Mouse (Mus musculus): ENCODE measurements around the gene Hist1h1d. TPM values are rescaled to one million over a fixed set of nuclear protein-coding genes. Genes with fewer than 3 reads are reported as not detected.
"Not testable (repeated sequence)": the region's sequence is repeated elsewhere in the genome, so short reads cannot be mapped to it uniquely, and the experiment has no call there.

The Hist1h1d gene
- polyA plus RNA-seq, 1 experiment: 0.30 TPM

DNA sequence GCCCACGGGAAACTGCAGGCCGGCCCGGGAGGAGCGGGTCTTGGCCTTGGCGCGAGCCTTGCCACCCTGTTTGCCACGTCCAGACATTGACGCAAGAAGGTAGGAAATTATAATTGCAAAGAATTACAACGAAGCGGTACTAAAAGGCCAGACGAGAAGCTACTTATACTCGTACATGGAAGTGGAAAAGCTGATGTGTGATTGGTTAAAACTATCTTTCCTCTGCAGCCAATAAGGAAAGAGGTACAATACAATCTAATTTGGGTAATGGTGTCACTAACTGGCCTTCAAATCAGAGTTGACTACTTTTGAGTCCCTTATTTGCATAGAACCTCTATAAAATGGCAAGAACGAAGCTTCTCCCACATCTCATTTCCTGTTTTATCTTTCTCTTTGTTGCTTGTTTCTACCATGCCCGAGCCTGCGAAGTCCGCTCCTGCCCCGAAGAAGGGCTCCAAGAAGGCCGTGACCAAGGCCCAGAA is 18.0 kb downstream of the Hist1h1d start, which contains the start of the genes Hist1h2ae and Hist1h2bg:
Hist1h2ae (minus strand) TSS at position 199 of the 482 bp plus-strand sequence.
Hist1h2bg (plus strand) TSS at position 375 of the 482 bp plus-strand sequence.
- peak; percentile 48 to 91 for DNase-seq (ENCODE audit: low read depth in 1 of 2, low spot score in 2 of 2)
- H3K4me3 ChIP-seq (ENCODE audit: extremely low read depth, insufficient read depth, insufficient read length): peak within 1 kb of the TSS; percentile 61
- under 1% methylated on average over 18 of the region's 18 CpGs for WGBS
- no peaks in the 10 kb centered on the region for H3K4me1 ChIP-seq (ENCODE audit: control insufficient read depth, insufficient read depth, insufficient read length)
- TF ChIP-seq POLR2A (IDR thresholded peaks at IDR 0.05; ENCODE audit: low read depth, low read length): no peak; the same call in 1 of the 2 replicates
- H3K27ac ChIP-seq (ENCODE audit: insufficient read depth, low read length): peak within 1 kb of the TSS; percentile 99
- H3K36me3 ChIP-seq (ENCODE audit: control insufficient read depth, insufficient read depth, low read length): no peaks in the 10 kb centered on the region
- no peaks in the 10 kb centered on the region for H3K27me3 ChIP-seq (ENCODE audit: control insufficient read depth, insufficient read depth, low read length)

DNA sequence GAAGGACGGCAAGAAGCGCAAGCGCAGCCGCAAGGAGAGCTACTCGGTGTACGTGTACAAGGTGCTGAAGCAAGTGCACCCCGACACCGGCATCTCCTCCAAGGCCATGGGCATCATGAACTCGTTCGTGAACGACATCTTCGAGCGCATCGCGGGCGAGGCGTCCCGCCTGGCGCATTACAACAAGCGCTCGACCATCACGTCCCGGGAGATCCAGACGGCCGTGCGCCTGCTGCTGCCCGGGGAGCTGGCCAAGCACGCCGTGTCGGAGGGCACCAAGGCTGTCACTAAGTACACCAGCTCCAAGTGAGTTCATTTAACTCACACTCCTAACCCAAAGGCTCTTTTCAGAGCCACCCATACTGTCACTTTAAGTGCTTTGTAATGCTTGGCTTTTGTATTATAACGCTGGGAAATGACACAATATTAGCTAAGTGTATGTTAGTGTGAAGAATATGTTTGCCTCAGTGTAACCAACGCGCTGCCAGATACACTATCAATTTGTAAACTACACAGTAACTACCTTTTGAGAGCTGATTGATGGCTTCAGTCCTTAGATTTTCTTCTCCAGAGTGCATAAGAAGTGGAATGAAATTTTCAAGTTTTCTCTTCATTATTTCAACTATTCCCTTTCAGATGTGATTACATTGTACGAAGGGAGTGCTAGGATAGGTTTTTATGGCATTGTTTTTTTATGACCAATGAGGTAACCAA is 18.6 kb downstream of the Hist1h1d start:
- H3K4me1 ChIP-seq (ENCODE audit: control insufficient read depth, insufficient read depth, insufficient read length); DNase-seq (ENCODE audit: low read depth in 1 of 2, low spot score in 2 of 2); H3K27me3 ChIP-seq (ENCODE audit: control insufficient read depth, insufficient read depth, low read length); H3K36me3 ChIP-seq (ENCODE audit: control insufficient read depth, insufficient read depth, low read length): not testable (repeated sequence)
- peak overlapping the region; percentile 92 for H3K27ac ChIP-seq (ENCODE audit: insufficient read depth, low read length)
- H3K4me3 ChIP-seq (ENCODE audit: extremely low read depth, insufficient read depth, insufficient read length): peak overlapping the region; percentile 54
- WGBS: under 1% methylated on average over 17 of the region's 34 CpGs

DNA sequence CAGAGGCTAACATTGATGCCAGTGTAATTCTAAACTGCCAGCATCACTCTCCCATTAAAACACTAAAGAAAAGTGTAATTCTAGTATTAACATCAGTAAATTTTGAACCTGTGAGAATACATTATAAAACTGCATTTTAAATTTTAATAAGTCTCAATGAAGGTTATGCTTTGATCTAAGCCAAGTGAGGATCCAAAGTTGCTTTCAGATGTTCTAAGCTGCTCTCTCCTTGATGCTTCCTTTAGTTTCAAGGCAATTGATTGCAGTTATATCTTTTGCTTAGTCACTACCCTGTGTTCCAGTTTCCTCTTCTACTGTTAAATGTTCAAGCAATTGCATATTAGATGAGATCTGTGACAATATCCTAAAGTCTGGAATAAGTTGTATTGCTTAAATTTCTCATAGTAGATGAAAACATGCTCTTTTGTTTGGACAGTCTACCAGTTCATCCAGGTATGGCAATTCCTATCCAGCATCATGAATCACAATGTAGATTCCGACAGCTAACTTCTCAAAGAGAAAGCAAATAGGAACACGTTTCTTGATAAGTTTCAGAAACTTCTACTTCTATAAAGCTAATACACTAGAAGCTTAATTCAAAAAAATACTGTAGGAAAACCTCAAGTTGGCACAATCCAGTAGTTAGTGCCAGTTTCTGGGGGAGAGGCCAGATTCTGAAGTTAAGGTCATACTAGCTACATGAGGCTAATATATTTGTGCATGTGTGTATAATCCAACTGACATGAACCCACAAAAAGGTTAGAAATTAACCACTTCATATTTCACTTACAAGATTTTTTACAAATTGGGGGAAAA is 19.4 kb downstream of the Hist1h1d start:
- Histone ChIP-seq H3K27me3 (ENCODE audit: control insufficient read depth, insufficient read depth, low read length) (no peaks in the 10 kb centered on the region), H3K36me3 (ENCODE audit: control insufficient read depth, insufficient read depth, low read length) (no peaks in the 10 kb centered on the region), H3K27ac (ENCODE audit: insufficient read depth, low read length) (no peak overlapping the region), H3K4me1 (ENCODE audit: control insufficient read depth, insufficient read depth, insufficient read length) (peaks cover 2% of the 10 kb centered on the region; the same call in 1 of the 2 replicates), H3K4me3 (ENCODE audit: extremely low read depth, insufficient read depth, insufficient read length) (peak overlapping the region; percentile 30; the same call in 1 of the 2 replicates)
- WGBS: 32% methylated on average over 2 of the region's 2 CpGs
- no peak for TF ChIP-seq POLR2A (IDR thresholded peaks at IDR 0.05; ENCODE audit: low read depth, low read length)
- no peak for TF ChIP-seq CTCF (IDR thresholded peaks at IDR 0.05; ENCODE audit: extremely low read depth, insufficient read depth, insufficient read length, insufficient replicate concordance)
- no peak for DNase-seq (ENCODE audit: low read depth in 1 of 2, low spot score in 2 of 2)

DNA sequence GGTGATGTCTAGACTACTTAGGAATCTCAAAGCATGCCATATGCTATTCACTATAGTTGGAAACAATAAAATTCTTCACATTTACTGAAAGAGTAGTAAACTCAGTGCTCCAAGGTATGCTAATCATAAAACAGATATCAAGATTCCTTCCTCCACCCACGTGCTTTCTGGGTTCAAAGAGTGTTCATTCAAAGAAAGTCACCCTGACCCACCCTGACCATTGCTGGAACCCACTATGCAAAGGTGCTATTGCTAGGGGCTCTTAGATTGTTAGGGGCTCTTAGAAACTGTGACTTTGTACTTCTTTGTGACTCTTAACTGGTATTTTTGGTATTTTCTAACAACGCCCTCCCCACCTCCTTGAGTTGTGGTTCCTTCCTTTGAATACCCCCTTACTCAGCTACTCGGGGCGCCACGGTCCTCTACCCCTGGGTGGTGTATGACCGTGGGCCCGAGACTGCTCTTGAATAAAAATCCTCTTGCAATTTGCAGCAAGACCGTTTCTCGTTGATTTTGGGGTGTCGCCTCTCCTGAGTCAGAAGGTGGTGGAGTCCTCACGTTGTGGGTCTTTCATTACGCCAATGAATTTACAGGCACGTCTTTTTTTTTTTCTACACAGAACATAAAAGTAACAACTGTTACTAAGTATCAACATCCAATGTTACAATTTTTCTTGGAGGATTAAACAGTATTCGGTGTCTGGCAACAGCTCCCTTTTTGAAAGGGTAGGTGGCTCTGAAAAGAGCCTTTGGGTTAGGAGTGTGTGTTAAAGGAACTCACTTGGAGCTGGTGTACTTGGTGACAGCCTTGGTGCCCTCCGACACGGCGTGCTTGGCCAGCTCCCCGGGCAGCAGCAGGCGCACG is 20.2 kb downstream of the Hist1h1d start:
- not testable (repeated sequence) for H3K36me3 ChIP-seq (ENCODE audit: control insufficient read depth, insufficient read depth, low read length); DNase-seq (ENCODE audit: low read depth in 1 of 2, low spot score in 2 of 2)
- 6% methylated on average over 20 of the region's 20 CpGs for WGBS

DNA sequence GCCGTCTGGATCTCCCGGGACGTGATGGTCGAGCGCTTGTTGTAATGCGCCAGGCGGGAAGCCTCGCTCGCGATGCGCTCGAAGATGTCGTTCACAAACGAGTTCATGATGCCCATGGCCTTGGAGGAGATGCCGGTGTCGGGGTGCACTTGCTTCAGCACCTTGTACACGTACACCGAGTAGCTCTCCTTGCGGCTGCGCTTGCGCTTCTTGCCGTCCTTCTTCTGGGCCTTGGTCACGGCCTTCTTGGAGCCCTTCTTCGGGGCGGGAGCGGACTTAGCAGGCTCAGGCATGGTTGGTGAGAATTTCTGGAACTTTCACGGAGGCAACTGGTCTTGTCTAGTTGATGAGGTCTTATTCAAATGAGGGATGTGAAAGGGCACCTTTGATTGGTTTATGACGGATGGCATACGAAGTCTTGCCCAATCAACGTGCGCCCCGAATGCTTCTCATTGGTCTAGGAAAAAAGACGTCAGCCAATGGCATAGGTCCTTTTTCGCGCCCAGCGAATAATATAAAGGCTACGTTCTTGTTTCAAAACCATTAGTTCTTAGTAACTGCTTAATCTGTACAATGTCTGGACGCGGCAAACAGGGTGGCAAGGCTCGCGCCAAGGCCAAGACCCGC is 20.9 kb downstream of the Hist1h1d start, which contains the start of the genes Hist1h2bf and Hist1h2ad:
Hist1h2bf (minus strand) TSS at position 299 of the 627 bp plus-strand sequence.
Hist1h2ad (plus strand) TSS at position 484 of the 627 bp plus-strand sequence.
- H3K4me3 ChIP-seq (ENCODE audit: extremely low read depth, insufficient read depth, insufficient read length): peak within 1 kb of the TSS; percentile 56
- not testable (repeated sequence) for H3K4me1 ChIP-seq (ENCODE audit: control insufficient read depth, insufficient read depth, insufficient read length); H3K27me3 ChIP-seq (ENCODE audit: control insufficient read depth, insufficient read depth, low read length); H3K36me3 ChIP-seq (ENCODE audit: control insufficient read depth, insufficient read depth, low read length)
- peak within 1 kb of the TSS; percentile 95 for H3K27ac ChIP-seq (ENCODE audit: insufficient read depth, low read length)
- peak; percentile 86 to 97 for DNase-seq (ENCODE audit: low read depth in 1 of 2, low spot score in 2 of 2)
- under 1% methylated on average over 42 of the region's 42 CpGs for WGBS

More for the DNA sequence above, 20.2 kb downstream of the Hist1h1d start:
- H3K27ac ChIP-seq (ENCODE audit: insufficient read depth, low read length): peak overlapping the region; percentile 95
- not testable (repeated sequence) for H3K27me3 ChIP-seq (ENCODE audit: control insufficient read depth, insufficient read depth, low read length); H3K4me1 ChIP-seq (ENCODE audit: control insufficient read depth, insufficient read depth, insufficient read length)
- peak overlapping the region; percentile 33; the same call in 1 of the 2 replicates for H3K4me3 ChIP-seq (ENCODE audit: extremely low read depth, insufficient read depth, insufficient read length)

DNA sequence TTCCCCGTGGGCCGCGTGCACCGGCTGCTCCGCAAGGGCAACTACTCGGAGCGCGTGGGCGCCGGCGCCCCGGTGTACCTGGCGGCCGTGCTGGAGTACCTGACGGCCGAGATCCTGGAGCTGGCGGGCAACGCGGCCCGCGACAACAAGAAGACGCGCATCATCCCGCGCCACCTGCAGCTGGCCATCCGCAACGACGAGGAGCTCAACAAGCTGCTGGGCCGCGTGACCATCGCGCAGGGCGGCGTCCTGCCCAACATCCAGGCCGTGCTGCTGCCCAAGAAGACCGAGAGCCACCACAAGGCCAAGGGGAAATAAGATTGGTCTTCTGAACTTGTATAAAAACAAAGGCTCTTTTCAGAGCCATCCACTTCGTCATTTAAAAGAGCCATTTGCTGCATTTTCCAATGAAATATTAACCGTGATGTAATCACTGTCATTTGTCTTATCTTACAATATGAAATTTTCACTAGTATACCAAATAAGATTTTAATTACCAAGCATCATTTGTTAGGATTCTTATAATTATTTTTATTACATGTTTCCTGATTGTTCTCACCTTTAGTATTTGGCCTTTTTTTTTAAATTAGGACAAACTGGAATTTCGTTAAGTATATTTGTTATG is 21.6 kb downstream of the Hist1h1d start:
- peak overlapping the region; percentile 80 for H3K27ac ChIP-seq (ENCODE audit: insufficient read depth, low read length)
- under 1% methylated on average over 12 of the region's 39 CpGs for WGBS
- not testable (repeated sequence) for H3K36me3 ChIP-seq (ENCODE audit: control insufficient read depth, insufficient read depth, low read length); DNase-seq (ENCODE audit: low read depth in 1 of 2, low spot score in 2 of 2); H3K4me3 ChIP-seq (ENCODE audit: extremely low read depth, insufficient read depth, insufficient read length); H3K4me1 ChIP-seq (ENCODE audit: control insufficient read depth, insufficient read depth, insufficient read length); H3K27me3 ChIP-seq (ENCODE audit: control insufficient read depth, insufficient read depth, low read length)

Data from spleen, adult 2 months (tissue).